Mouse (Mus musculus) stomach, embryonic 15.5 days (tissue): ENCODE data around the gene Afap1. TPM values are rescaled to one million over a fixed set of nuclear protein-coding genes. Genes with fewer than 3 reads are reported as not detected.
A peak's percentile ranks its signal among the peaks of the same experiment; 100 is the strongest.

ENCODE experiments used
- ATAC-seq: fragments of 200-750 bp; cut with Nextera tagmentation; 2 replicates; pipeline ENCODE4 v1.8.0; 2017; ENCODE audit warnings: low read depth, moderate number of reproducible peaks, moderate TSS enrichment; ENCODE audit not compliant: insufficient read depth, low FRiP score
- H3K27ac ChIP-seq: fragments of 300-500 bp; sonication (generic); 2 replicates; pipeline ENCODE4 v1.5.1; 2015; ENCODE audit warnings: mild to moderate bottlenecking, inconsistent platforms
- H3K27me3 ChIP-seq: fragments of 300-500 bp; sonication (generic); replicated peaks from 2 replicates; pipeline ENCODE4 v1.6.1; 2015; ENCODE audit warnings: inconsistent platforms
- H3K36me3 ChIP-seq: fragments of 300-500 bp; sonication (generic); 2 replicates; pipeline ENCODE4 v1.6.1; 2015; ENCODE audit warnings: inconsistent platforms
- H3K4me1 ChIP-seq: fragments of 300-500 bp; sonication (generic); 2 replicates; pipeline ENCODE4 v1.6.1; 2015; ENCODE audit warnings: inconsistent platforms
- H3K4me2 ChIP-seq: fragments of 300-500 bp; sonication (generic); 2 replicates; pipeline ENCODE4 v1.6.1; 2015; ENCODE audit warnings: mild to moderate bottlenecking, inconsistent platforms
- H3K4me3 ChIP-seq: fragments of 300-500 bp; sonication (generic); replicated peaks from 2 replicates; pipeline ENCODE4 v1.5.1; 2015; ENCODE audit warnings: inconsistent platforms
- H3K9ac ChIP-seq: fragments of 300-500 bp; sonication (generic); 2 replicates; pipeline ENCODE4 v1.6.1; 2015; ENCODE audit warnings: inconsistent platforms
- H3K9me3 ChIP-seq: fragments of 300-500 bp; sonication (generic); 2 replicates; pipeline ENCODE4 v1.6.1; 2016; ENCODE audit warnings: inconsistent platforms
- whole genome bisulfite sequencing: fragments of 180-500 bp; shearing (Covaris S2); methylation state at CpG from one replicate; pipeline ENCODE4 v1.1.7; 2015; 5-methylcytosine and 5-hydroxymethylcytosine counted together
- polyA plus RNA-seq: library from polyadenylated mRNA; unstranded; fragments of >200 nt; fragmentation: Nextera tagmentation; extraction: Ambion mirVana; gene quantifications from 2 replicates; pipeline ENCODE4 v1.2.1, GENCODE M21; 2015

Gene Afap1
- polyA plus RNA-seq, 1 experiment from 2014 or later, result 18.2 TPM

DNA sequence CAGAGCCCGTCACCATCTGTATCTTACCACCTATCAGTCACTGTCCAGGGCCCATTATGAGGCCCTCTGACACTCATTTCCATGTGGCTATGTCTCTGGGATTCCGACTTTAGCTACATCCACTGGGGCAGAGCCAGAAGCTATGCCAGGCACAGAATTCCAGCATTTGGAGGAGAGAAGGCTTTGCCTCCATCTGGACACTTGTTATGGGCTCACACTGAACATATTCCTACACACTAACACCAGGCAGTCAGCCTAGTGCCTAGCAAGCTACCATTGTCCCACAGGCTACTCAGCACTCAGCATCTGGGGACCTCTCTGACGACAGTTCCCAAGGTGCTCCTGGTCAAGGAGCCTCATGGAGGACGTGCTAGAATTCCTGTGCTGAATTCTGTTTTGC lies 132.0 kb downstream of the Afap1 start:
- H3K27ac ChIP-seq, result no peak overlapping the region
- H3K4me1 ChIP-seq, result no peaks in the 10 kb centered on the region
- H3K9ac ChIP-seq, result no peak overlapping the region
- no peak for ATAC-seq
- H3K27me3 ChIP-seq, result no peaks in the 10 kb centered on the region
- H3K36me3 ChIP-seq, result no peaks in the 10 kb centered on the region; the same call in 1 of the 2 replicates
- no peak overlapping the region for H3K4me3 ChIP-seq
- no peak overlapping the region for H3K4me2 ChIP-seq
- WGBS, result 83% methylated on average over 4 of the region's 4 CpGs
- H3K9me3 ChIP-seq, result no peaks in the 10 kb centered on the region

GRCm38 (mm10) chr5:36033531-36034426 lies 140.7 kb downstream of the Afap1 start:
- WGBS, result 44% methylated on average over 8 of the region's 8 CpGs
- H3K27me3 ChIP-seq, result no peaks in the 10 kb centered on the region
- no peak overlapping the region for H3K4me2 ChIP-seq
- H3K36me3 ChIP-seq, result no peaks in the 10 kb centered on the region
- no peak overlapping the region for H3K4me3 ChIP-seq
- no peaks in the 10 kb centered on the region for H3K9me3 ChIP-seq
- H3K9ac ChIP-seq, result no peak overlapping the region
- H3K4me1 ChIP-seq, result no peaks in the 10 kb centered on the region
- ATAC-seq, result no peak
- 0 out of 2 replicates have a peak overlapping the region, but pooled peaks have one; percentile 2 for H3K27ac ChIP-seq

GRCm38 (mm10) chr5:36039596-36039995 lies 146.5 kb downstream of the Afap1 start:
- no peaks in the 10 kb centered on the region for H3K9me3 ChIP-seq
- ATAC-seq, result no peak
- 95% methylated on average over 5 of the region's 5 CpGs for WGBS

DNA sequence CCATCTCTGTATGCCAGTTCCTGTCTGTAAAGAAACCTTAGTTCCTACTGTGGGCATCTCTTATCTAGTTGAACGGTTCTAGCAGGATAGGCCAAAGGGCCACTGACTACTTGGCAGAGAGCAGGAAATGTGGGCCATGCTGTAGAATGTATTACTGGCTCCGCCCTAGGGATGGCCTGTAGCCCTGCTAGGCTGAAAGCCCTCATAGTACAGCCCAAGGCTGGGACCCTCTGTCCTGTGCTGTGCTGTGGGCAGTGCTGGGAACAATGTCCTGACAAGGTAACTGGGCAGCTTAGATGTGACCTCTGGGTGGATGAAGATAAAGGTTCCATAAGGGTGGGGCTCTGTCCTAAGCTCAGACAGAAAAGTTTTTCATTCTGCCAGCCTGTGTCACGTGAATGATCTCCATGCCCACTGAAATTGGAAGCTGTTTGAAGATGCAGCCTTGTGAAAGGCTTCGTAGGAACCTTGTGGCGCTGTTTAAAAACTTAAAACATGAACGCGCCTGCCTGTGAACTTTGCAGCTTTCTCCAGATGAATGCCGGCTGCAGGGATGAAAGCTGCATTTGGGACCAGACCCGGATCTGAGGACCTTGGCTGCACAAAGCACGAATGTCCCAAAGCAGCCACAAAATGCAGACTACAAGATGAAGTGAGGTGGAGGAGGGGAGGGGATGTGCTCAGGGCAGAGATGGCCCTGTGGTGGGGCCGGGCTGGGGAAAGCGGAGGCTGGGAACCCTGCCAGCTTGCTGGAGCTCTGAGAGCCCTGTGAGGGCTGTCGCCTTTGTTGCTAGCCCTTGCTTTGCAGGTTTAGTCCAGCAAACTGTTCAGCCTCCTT lies 147.5 kb downstream of the Afap1 start:
- Histone ChIP-seq H3K9ac (no peak overlapping the region), H3K27me3 (no peaks in the 10 kb centered on the region), H3K36me3 (no peaks in the 10 kb centered on the region), H3K4me3 (no peak overlapping the region), H3K4me2 (no peak overlapping the region), H3K27ac (peak overlapping the region; percentile 28; the same call in 1 of the 2 replicates), H3K4me1 (peaks cover 14% of the 10 kb centered on the region; the same call in 1 of the 2 replicates), H3K9me3 (no peaks in the 10 kb centered on the region)
- peak; percentile 63; the same call in 1 of the 2 replicates for ATAC-seq
- 40% methylated on average over 13 of the region's 13 CpGs for WGBS

More at GRCm38 (mm10) chr5:36039596-36039995, 146.5 kb downstream of the Afap1 start:
- H3K4me2 ChIP-seq, result no peak overlapping the region
- H3K4me3 ChIP-seq, result no peak overlapping the region
- H3K27me3 ChIP-seq, result no peaks in the 10 kb centered on the region
- peaks cover 14% of the 10 kb centered on the region; the same call in 1 of the 2 replicates for H3K4me1 ChIP-seq
- H3K27ac ChIP-seq, result no peak overlapping the region
- H3K36me3 ChIP-seq, result no peaks in the 10 kb centered on the region
- H3K9ac ChIP-seq, result no peak overlapping the region

GRCm38 (mm10) chr5:36041236-36041562 lies 148.1 kb downstream of the Afap1 start:
- H3K36me3 ChIP-seq, result no peaks in the 10 kb centered on the region
- no peaks in the 10 kb centered on the region for H3K27me3 ChIP-seq
- H3K4me2 ChIP-seq, result no peak overlapping the region
- 0 out of 2 replicates have a peak, but pooled peaks have one; percentile 11 for ATAC-seq
- H3K9me3 ChIP-seq, result no peaks in the 10 kb centered on the region
- H3K27ac ChIP-seq, result peak overlapping the region; percentile 28; the same call in 1 of the 2 replicates
- no peak overlapping the region for H3K9ac ChIP-seq
- no peak overlapping the region for H3K4me3 ChIP-seq
- H3K4me1 ChIP-seq, result peaks cover 14% of the 10 kb centered on the region; the same call in 1 of the 2 replicates

DNA sequence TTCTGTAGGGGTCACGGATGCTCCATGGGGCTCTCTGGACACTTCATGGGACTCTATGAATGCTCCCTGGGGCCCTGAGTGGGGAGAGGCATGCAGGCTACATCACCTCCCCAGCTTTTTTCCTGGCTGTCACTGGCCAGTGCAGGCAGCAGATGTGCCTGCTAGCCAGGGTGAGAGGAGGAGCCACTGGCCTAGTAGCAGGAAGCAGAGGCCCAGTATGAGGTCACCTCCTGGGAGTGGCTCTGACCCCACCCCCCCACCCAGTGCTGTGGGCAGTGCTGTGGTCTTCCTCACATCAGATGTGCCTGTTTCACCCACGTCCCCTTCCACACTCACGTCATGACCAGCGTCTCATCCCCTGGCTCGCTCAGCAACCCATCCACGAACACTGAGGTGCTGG lies 148.6 kb downstream of the Afap1 start:
- Histone ChIP-seq H3K27me3 (no peaks in the 10 kb centered on the region), H3K4me2 (no peak overlapping the region), H3K9me3 (no peaks in the 10 kb centered on the region), H3K9ac (no peak overlapping the region), H3K27ac (0 out of 2 replicates have a peak overlapping the region, but pooled peaks have one; percentile 28), H3K36me3 (no peaks in the 10 kb centered on the region), H3K4me3 (no peak overlapping the region), H3K4me1 (peaks cover 14% of the 10 kb centered on the region; the same call in 1 of the 2 replicates)
- 83% methylated on average over 6 of the region's 6 CpGs for WGBS
- no peak for ATAC-seq

DNA sequence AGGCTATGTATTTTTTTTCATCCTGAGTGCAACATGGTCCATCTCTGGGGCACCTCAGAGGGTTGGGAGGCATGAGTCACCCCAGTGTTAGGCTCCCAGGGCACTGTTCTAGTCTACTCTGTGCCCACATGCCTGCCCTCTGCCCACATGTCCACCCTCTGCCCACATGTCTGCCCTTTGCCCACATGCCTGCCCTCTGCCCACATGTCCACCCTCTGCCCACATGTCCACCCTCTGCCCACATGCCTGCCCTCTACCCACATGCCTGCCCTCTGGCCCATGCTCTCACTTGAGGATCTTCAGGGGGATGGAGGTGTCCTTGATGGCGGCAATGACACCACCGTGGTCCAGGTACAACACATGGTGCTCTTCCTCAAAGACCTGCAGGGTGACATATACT lies 150.0 kb downstream of the Afap1 start:
- Histone ChIP-seq H3K27me3 (no peaks in the 10 kb centered on the region), H3K9ac (no peak overlapping the region), H3K4me2 (no peak overlapping the region), H3K9me3 (no peaks in the 10 kb centered on the region), H3K27ac (no peak overlapping the region), H3K36me3 (no peaks in the 10 kb centered on the region), H3K4me1 (peaks cover 14% of the 10 kb centered on the region; the same call in 1 of the 2 replicates), H3K4me3 (no peak overlapping the region)
- no peak for ATAC-seq
- 97% methylated on average over 2 of the region's 2 CpGs for WGBS

Other genes starting within 250 kb of the Afap1 start
- 54.7 and 54.9 TPM in 2 replicates for gene Htra3, start 213.5 kb upstream of the Afap1 start, polyA plus RNA-seq
- gene Sh3tc1, start 153.3 kb upstream of the Afap1 start, polyA plus RNA-seq, result 6.5 and 7.4 TPM in 2 replicates
- 2.8 and 3.4 TPM in 2 replicates for gene Ablim2, start 135.4 kb upstream of the Afap1 start, polyA plus RNA-seq